In genomic region chr5:43821538-43821937, GRCm38 (mm10) we compare ENCODE assay signal across 8 mouse cellular contexts. TPM values are rescaled to one million over a fixed set of nuclear protein-coding genes. Genes with fewer than 3 reads are reported as not detected.
DNase-seq lines count a peak whose midpoint lies in the region; ATAC-seq and TF ChIP-seq lines count a peak whose summit lies in the region.

TSS of gene Fbxl5 (minus strand) at chr5:43821638.

- H3K79me2 ChIP-seq in myocyte (ENCODE audit: control insufficient read depth, insufficient read depth), result no peaks in the 10 kb centered on the region

- no peak for DNase-seq in lung, embryonic 14.5 days
- DNase-seq in lung, postnatal 4 days, result no peak
- DNase-seq in embryonic facial prominence, embryonic 11.5 days (ENCODE audit: low spot score), result no peak
- DNase-seq in left cerebral cortex, postnatal 10 days (ENCODE audit: extremely low spot score in 1 of 2, low spot score in 2 of 2), result no peak
- no peak for DNase-seq in Muller cell, postnatal 12 days (ENCODE audit: inconsistent ontology term)
- no peak for DNase-seq in urinary bladder, postnatal 10 days (ENCODE audit: low spot score)

- no peaks in the 10 kb centered on the region for H3K27me3 ChIP-seq in lung, embryonic 14.5 days (ENCODE audit: insufficient read depth, low read length)
- no peaks in the 10 kb centered on the region for H3K27me3 ChIP-seq in embryonic facial prominence, embryonic 11.5 days (ENCODE audit: control insufficient read depth, insufficient read depth, low read length)
- H3K27me3 ChIP-seq in heart, embryonic 12.5 days (replicated peaks), result no peaks in the 10 kb centered on the region
- H3K27me3 ChIP-seq in myocyte (ENCODE audit: control insufficient read depth, insufficient read depth, insufficient read length), result no peaks in the 10 kb centered on the region

- H3K4me3 ChIP-seq in lung, embryonic 14.5 days (ENCODE audit: low read depth, low read length), result no peak within 1 kb of the TSS
- H3K4me3 ChIP-seq in embryonic facial prominence, embryonic 11.5 days (ENCODE audit: low read depth, low read length), result no peak within 1 kb of the TSS
- no peak within 1 kb of the TSS for H3K4me3 ChIP-seq in heart, embryonic 12.5 days
- no peak within 1 kb of the TSS for H3K4me3 ChIP-seq in myocyte

- no peak within 1 kb of the TSS for H3K4me2 ChIP-seq in lung, embryonic 14.5 days
- H3K4me2 ChIP-seq in embryonic facial prominence, embryonic 11.5 days (ENCODE audit: low read depth, low read length), result no peak within 1 kb of the TSS
- no peak within 1 kb of the TSS for H3K4me2 ChIP-seq in heart, embryonic 12.5 days
- no peak within 1 kb of the TSS for H3K4me2 ChIP-seq in myocyte (ENCODE audit: low read depth)

- ATAC-seq in lung, embryonic 14.5 days (ENCODE audit: insufficient read depth), result no peak
- no peak for ATAC-seq in embryonic facial prominence, embryonic 11.5 days (replicated peaks; ENCODE audit: insufficient number of reproducible peaks, low FRiP score, low TSS enrichment, low read depth)
- ATAC-seq in heart, embryonic 12.5 days (ENCODE audit: insufficient number of reproducible peaks, low FRiP score), result no peak

- 77% methylated on average over 19 of the region's 19 CpGs for WGBS in lung, embryonic 14.5 days
- WGBS in embryonic facial prominence, embryonic 11.5 days, result 81% methylated on average over 19 of the region's 19 CpGs
- WGBS in heart, embryonic 12.5 days, result 73% methylated on average over 19 of the region's 19 CpGs

- TF ChIP-seq POLR2A in myocyte (IDR thresholded peaks at IDR 0.05; ENCODE audit: insufficient read length, low read depth), result no peak

- no peak for TF ChIP-seq CTCF in lung, embryonic 14.5 days (IDR thresholded peaks at IDR 0.05; ENCODE audit: low read depth)

- no peak within 1 kb of the TSS for H3K27ac ChIP-seq in lung, embryonic 14.5 days (ENCODE audit: low read depth)
- H3K27ac ChIP-seq in embryonic facial prominence, embryonic 11.5 days (replicated peaks; ENCODE audit: low read depth, low read length), result no peak within 1 kb of the TSS
- H3K27ac ChIP-seq in heart, embryonic 12.5 days (ENCODE audit: poor library complexity, severe bottlenecking), result no peak within 1 kb of the TSS

- intact Hi-C loops in left cerebral cortex, postnatal 10 days (cut with DNase I), result no loop called here

- H3K4me1 ChIP-seq in lung, embryonic 14.5 days (ENCODE audit: insufficient read depth), result 0 out of 2 replicates have a peak, but pooled peaks cover 4% of the 10 kb centered on the region
- no peaks in the 10 kb centered on the region for H3K4me1 ChIP-seq in embryonic facial prominence, embryonic 11.5 days (ENCODE audit: control insufficient read depth, insufficient read depth, low read length)
- H3K4me1 ChIP-seq in heart, embryonic 12.5 days (replicated peaks), result peaks cover 7% of the 10 kb centered on the region; the same call in 1 of the 2 replicates

- H3ac ChIP-seq in myocyte (ENCODE audit: control insufficient read depth, insufficient read length), result no peak within 1 kb of the TSS

- H3K9me3 ChIP-seq in lung, embryonic 14.5 days (ENCODE audit: low read depth, low read length), result no peaks in the 10 kb centered on the region
- H3K9me3 ChIP-seq in embryonic facial prominence, embryonic 11.5 days (replicated peaks; ENCODE audit: control insufficient read depth, low read length), result no peaks in the 10 kb centered on the region
- no peaks in the 10 kb centered on the region for H3K9me3 ChIP-seq in heart, embryonic 12.5 days (replicated peaks)

- H3K9ac ChIP-seq in lung, embryonic 14.5 days, result no peak within 1 kb of the TSS
- H3K9ac ChIP-seq in embryonic facial prominence, embryonic 11.5 days (replicated peaks; ENCODE audit: low read length), result no peak within 1 kb of the TSS
- H3K9ac ChIP-seq in heart, embryonic 12.5 days, result no peak within 1 kb of the TSS

- H3K36me3 ChIP-seq in lung, embryonic 14.5 days (ENCODE audit: insufficient read depth), result no peaks in the 10 kb centered on the region
- no peaks in the 10 kb centered on the region for H3K36me3 ChIP-seq in embryonic facial prominence, embryonic 11.5 days (replicated peaks; ENCODE audit: control insufficient read depth, insufficient read depth, low read depth, low read length)
- H3K36me3 ChIP-seq in heart, embryonic 12.5 days, result no peaks in the 10 kb centered on the region
- no peaks in the 10 kb centered on the region for H3K36me3 ChIP-seq in myocyte (ENCODE audit: control insufficient read depth, insufficient read depth)

TF ChIP-seq in myocyte, 11 proteins besides CTCF, POLR2A, EP300 and RAD21:
- no peak for TF ChIP-seq POLR2AphosphoS2 (IDR thresholded peaks at IDR 0.05; ENCODE audit: insufficient read length, low read depth)
- TF ChIP-seq MAX (IDR thresholded peaks at IDR 0.05; ENCODE audit: low read depth), result no peak
- TF ChIP-seq MYOD1 (IDR thresholded peaks at IDR 0.05; ENCODE audit: control insufficient read depth in 1 of 3, insufficient read length in 2 of 3, low read depth in 2 of 3), result no peak
- no peak for TF ChIP-seq USF1 (IDR thresholded peaks at IDR 0.05; ENCODE audit: low read depth)
- no peak for TF ChIP-seq TCF12 (IDR thresholded peaks at IDR 0.05; ENCODE audit: insufficient read depth, poor library complexity, severe bottlenecking)
- no peak for TF ChIP-seq E2F4 (IDR thresholded peaks at IDR 0.05; ENCODE audit: insufficient read depth)
- no peak for TF ChIP-seq MYOG (IDR thresholded peaks at IDR 0.05; ENCODE audit: control insufficient read depth in 1 of 3, insufficient read depth in 1 of 3, insufficient read length in 2 of 3, low read depth in 2 of 3)
- TF ChIP-seq TCF3 (IDR thresholded peaks at IDR 0.05; ENCODE audit: insufficient read length, low read depth), result no peak
- no peak for TF ChIP-seq CEBPB (IDR thresholded peaks at IDR 0.05; ENCODE audit: insufficient read depth, poor library complexity, severe bottlenecking)
- no peak for TF ChIP-seq SRF (IDR thresholded peaks at IDR 0.05; ENCODE audit: control insufficient read depth, insufficient read length, low read depth)
- no peak for TF ChIP-seq REST (IDR thresholded peaks at IDR 0.05; ENCODE audit: insufficient read depth, insufficient read length)
TF ChIP-seq in myocyte: peak in this region for 0.

RNA-seq across cellular contexts. Expression of gene Fbxl5, which starts in this region (rescaled TPM):
- 73.2 and 76.7 TPM in 2 replicates for polyA plus RNA-seq in lung, embryonic 14.5 days (2014; fragmentation: Nextera tagmentation; extraction: Ambion mirVana)
- 71.3 and 83.4 TPM in 2 replicates for polyA plus RNA-seq in embryonic facial prominence, embryonic 11.5 days (2014; fragmentation: Nextera tagmentation; extraction: Ambion mirVana)
- polyA plus RNA-seq in heart, embryonic 12.5 days (2016; fragmentation: Nextera tagmentation; extraction: Ambion mirVana), result 48.2 and 50.0 TPM in 2 replicates
- 10 to 100 TPM; 82.9 TPM for total RNA-seq in left cerebral cortex, postnatal 10 days (2021)
- polyA plus RNA-seq in myocyte (2012; fragmentation: generic; extraction: Trizol), result 16.2 TPM
